Mouse (Mus musculus): ENCODE results near the gene Trp53inp2.

DNA sequence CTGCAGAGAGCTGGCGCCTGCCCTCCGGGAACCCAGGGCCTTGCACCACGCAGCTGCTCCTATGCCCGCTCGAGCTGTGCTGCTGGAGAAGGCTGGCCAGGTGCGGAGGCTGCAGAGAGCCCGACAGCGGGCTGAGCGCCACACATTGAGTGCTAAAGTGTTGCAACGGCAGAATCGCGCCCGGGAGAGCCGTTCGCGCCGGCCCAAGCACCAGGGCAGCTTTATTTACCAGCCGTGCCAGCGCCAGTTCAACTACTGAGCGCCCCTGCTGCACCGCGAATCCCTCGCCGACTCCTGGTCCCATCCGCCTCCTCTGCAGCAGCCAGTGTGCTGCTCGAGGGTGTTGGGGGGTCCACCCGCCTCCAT is 5.7 kb downstream of the Trp53inp2 start:
- TF ChIP-seq EP300 (IDR thresholded peaks at IDR 0.05; ENCODE audit: low read depth) (no peak), CTCF (IDR thresholded peaks at IDR 0.05; ENCODE audit: low read depth) (no peak)
